Mouse (Mus musculus) small intestine, adult 2 months (tissue): ENCODE measurements at regions not wholly inside any gene's neighbourhood (a gene's known extent, or its start where the extent isn't known, plus 50 kb on each side); places are given as distances from the start of the nearest gene placed in this dataset.

Experiments
- CTCF ChIP-seq: fragments of 200-500 bp; IDR thresholded peaks from 2 replicates; pipeline ENCODE4 v1.5.1; 2012; ENCODE audit warnings: low read depth, mild to moderate bottlenecking, control low read depth, inconsistent platforms, low read length, moderate library complexity, mixed read lengths; ENCODE audit not compliant: insufficient replicate concordance, insufficient read length; ENCODE audit errors: extremely low read depth
- POLR2A ChIP-seq: fragments of 200-500 bp; IDR thresholded peaks from 2 replicates; pipeline ENCODE4 v1.6.1; 2012; ENCODE audit warnings: low read depth, mild to moderate bottlenecking, control low read depth, inconsistent platforms, low read length, moderate library complexity

DNA sequence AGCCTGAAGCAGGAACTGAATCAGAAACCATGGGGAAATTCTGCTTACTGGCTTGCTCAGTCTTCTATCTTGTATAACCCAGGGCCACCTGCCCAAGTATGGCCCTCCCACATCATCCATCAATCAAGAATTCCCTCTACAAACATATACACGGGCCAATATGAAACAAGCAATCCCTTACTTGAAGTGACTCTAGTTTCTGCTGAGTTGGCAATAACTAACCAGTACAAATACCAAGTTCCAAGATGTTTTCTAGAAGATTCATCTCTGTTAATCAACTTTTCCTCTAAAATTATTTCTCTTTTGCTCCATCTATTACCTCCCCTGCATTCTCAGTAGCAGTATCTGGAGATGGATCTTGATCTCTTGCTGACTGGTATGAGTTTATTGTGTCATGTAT is 274.4 kb upstream of the G2e3 start:
- TF ChIP-seq CTCF = no peak
- no peak for TF ChIP-seq POLR2A
